Mouse (Mus musculus) cortical plate, adult 2 months (tissue): Measurements from ENCODE around the gene Yipf3.

Experiments used
- CTCF ChIP-seq: fragments of 200-500 bp; IDR thresholded peaks from 2 replicates; pipeline ENCODE4 v1.5.1; 2011; ENCODE audit warnings: mild to moderate bottlenecking, control low read depth, low read length; ENCODE audit not compliant: insufficient read depth; ENCODE audit errors: extremely low read depth
- POLR2A ChIP-seq: fragments of 200-500 bp; IDR thresholded peaks from 2 replicates; pipeline ENCODE4 v1.6.1; 2011; ENCODE audit warnings: mild to moderate bottlenecking, low read length, control low read depth; ENCODE audit not compliant: insufficient read depth; ENCODE audit errors: extremely low read depth

DNA sequence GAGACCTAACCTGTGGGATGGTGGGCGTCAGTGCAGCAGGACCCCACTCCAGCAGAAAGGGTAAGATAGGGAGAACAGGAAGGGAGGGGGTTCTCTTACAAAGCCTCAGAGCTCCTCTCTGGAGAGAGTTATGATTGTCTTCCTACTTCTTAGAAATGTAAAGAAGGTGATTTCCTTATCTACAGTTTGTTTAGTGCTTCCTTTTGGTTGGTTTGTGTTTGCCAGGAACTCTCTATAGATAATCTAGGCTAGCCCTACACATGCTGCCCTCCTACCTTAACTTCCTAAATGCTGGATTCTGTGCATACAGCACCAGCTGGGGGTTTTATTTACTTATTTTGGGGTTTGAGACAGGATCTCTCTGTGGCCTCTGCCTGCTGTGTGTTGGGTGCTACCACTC lies 11.8 kb upstream of the Yipf3 start:
- no peak for TF ChIP-seq CTCF
- no peak for TF ChIP-seq POLR2A
